Mouse (Mus musculus) CH12.LX (cell line): Measurements from ENCODE around the gene Cfap77.

Experiments used
- CTCF ChIP-seq, 2 experiments: IDR thresholded peaks in 1 of 2; conservative IDR thresholded peaks in 1 of 2; 2 replicates each; pipeline ENCODE4 v1.5.1; 2011 to 2012; ENCODE audit warnings: low read depth in 2 of 2, low read length in 2 of 2, improper control_type of control experiment in 1 of 2, inconsistent platforms in 1 of 2, mild to moderate bottlenecking in 1 of 2, moderate library complexity in 1 of 2
- POLR2A ChIP-seq: IDR thresholded peaks from 2 replicates; pipeline ENCODE4 v1.6.1; 2011; ENCODE audit warnings: low read depth, mild to moderate bottlenecking, improper control_type of control experiment, low read length

- TF ChIP-seq CTCF (conservative IDR thresholded peaks at IDR 0.05 in 1 of 2, IDR thresholded peaks at IDR 0.05 in 1 of 2; ENCODE audit: low read depth in 2 of 2, low read length in 2 of 2) = no peak
- TF ChIP-seq POLR2A = no peak
Observed at GRCm38 (mm10) chr2:28946312-28946711, 108.6 kb downstream of the Cfap77 start.
